Mouse (Mus musculus) liver, adult 2 months (tissue): ENCODE data around the gene Thada.

ENCODE experiments used
- CTCF ChIP-seq: fragments of 200-500 bp; IDR thresholded peaks from 2 replicates; pipeline ENCODE4 v1.5.1; 2011; ENCODE audit warnings: low read depth, low read length, control low read depth
- POLR2A ChIP-seq: fragments of 200-500 bp; IDR thresholded peaks from 2 replicates; pipeline ENCODE4 v1.6.1; 2011; ENCODE audit warnings: low read length, control low read depth; ENCODE audit not compliant: insufficient read depth; ENCODE audit errors: extremely low read depth

- no peak for TF ChIP-seq CTCF
- TF ChIP-seq POLR2A = no peak
Measured at GRCm38 (mm10) chr17:84163066-84163785, 302.8 kb downstream of the Thada start.
